Mouse (Mus musculus) limb, embryonic 11.5 days (tissue): ENCODE data around the gene Abhd2. TPM values are rescaled to one million over a fixed set of nuclear protein-coding genes. Genes with fewer than 3 reads are reported as not detected.
A peak's percentile ranks its signal among the peaks of the same experiment; 100 is the strongest.

Experiments
- ATAC-seq: fragments of 200-750 bp; cut with Nextera tagmentation; 2 replicates; pipeline ENCODE4 v1.8.0; 2017; ENCODE audit warnings: low read depth; ENCODE audit not compliant: insufficient number of reproducible peaks, low FRiP score, low TSS enrichment
- DNase-seq: peaks from one replicate; pipeline ENCODE4 v3.0.0-alpha.2; 2015; ENCODE audit warnings: low spot score
- H3K27ac ChIP-seq: fragments of 300-500 bp; sonication (generic); replicated peaks from 2 replicates; pipeline ENCODE4 v1.5.1; 2014; ENCODE audit warnings: low read depth, mild to moderate bottlenecking, low read length
- H3K27me3 ChIP-seq: fragments of 300-500 bp; sonication (generic); 2 replicates; pipeline ENCODE4 v1.6.1; 2014; ENCODE audit warnings: mild to moderate bottlenecking, low read length, mixed read lengths; ENCODE audit not compliant: control insufficient read depth, insufficient read depth
- H3K36me3 ChIP-seq: fragments of 300-500 bp; sonication (generic); 2 replicates; pipeline ENCODE4 v1.6.1; 2014; ENCODE audit warnings: mild to moderate bottlenecking, low read length, moderate library complexity, mixed read lengths; ENCODE audit not compliant: control insufficient read depth, insufficient read depth
- H3K4me1 ChIP-seq: fragments of 300-500 bp; sonication (generic); 2 replicates; pipeline ENCODE4 v1.6.1; 2014; ENCODE audit warnings: low read length, mixed read lengths; ENCODE audit not compliant: control insufficient read depth, insufficient read depth
- H3K4me2 ChIP-seq: fragments of 300-500 bp; sonication (generic); 2 replicates; pipeline ENCODE4 v1.6.1; 2014; ENCODE audit warnings: low read depth, mild to moderate bottlenecking, moderate library complexity; ENCODE audit not compliant: severe bottlenecking
- H3K4me3 ChIP-seq: fragments of 300-500 bp; sonication (generic); 2 replicates; pipeline ENCODE4 v1.5.1; 2014; ENCODE audit warnings: low read depth, low read length
- H3K9ac ChIP-seq: fragments of 300-500 bp; sonication (generic); 2 replicates; pipeline ENCODE4 v1.6.1; 2014; ENCODE audit warnings: mild to moderate bottlenecking, low read length
- H3K9me3 ChIP-seq: fragments of 300-500 bp; sonication (generic); 2 replicates; pipeline ENCODE4 v1.6.1; 2016; ENCODE audit warnings: low read length; ENCODE audit not compliant: control insufficient read depth
- WGBS: fragments of 180-500 bp; shearing (Covaris S2); extraction: QIAGEN DNeasy Blood & Tissue Kit; methylation state at CpG from one replicate; pipeline ENCODE4 v1.1.7; 2014; 5-methylcytosine and 5-hydroxymethylcytosine counted together
- polyA plus RNA-seq: library from polyadenylated mRNA; unstranded; fragments of >200 nt; fragmentation: Nextera tagmentation; extraction: Ambion mirVana; gene quantifications from 2 replicates; pipeline ENCODE4 v1.2.1, GENCODE M21; 2014

Gene Abhd2
- polyA plus RNA-seq, 1 experiment from 2014 or later, result 8.8 TPM

GRCm38 (mm10) chr7:79398971-79399370 lies 126.0 kb downstream of the Abhd2 start:
- H3K4me3 ChIP-seq, result no peak overlapping the region
- no peaks in the 10 kb centered on the region for H3K36me3 ChIP-seq

GRCm38 (mm10) chr7:79400296-79400695 lies 127.3 kb downstream of the Abhd2 start:
- no peak for ATAC-seq
- Histone ChIP-seq H3K4me2 (no peak overlapping the region), H3K36me3 (no peaks in the 10 kb centered on the region), H3K9me3 (no peaks in the 10 kb centered on the region), H3K27ac (no peak overlapping the region), H3K9ac (no peak overlapping the region), H3K27me3 (no peaks in the 10 kb centered on the region), H3K4me3 (no peak overlapping the region), H3K4me1 (no peaks in the 10 kb centered on the region)
- 90% methylated on average over 3 of the region's 3 CpGs for WGBS
- DNase-seq, result no peak

More at GRCm38 (mm10) chr7:79398971-79399370, 126.0 kb downstream of the Abhd2 start:
- DNase-seq (no peak), ATAC-seq (no peak)
- WGBS, result 84% methylated on average over 12 of the region's 12 CpGs
- Histone ChIP-seq H3K9me3 (no peaks in the 10 kb centered on the region), H3K27me3 (no peaks in the 10 kb centered on the region), H3K9ac (no peak overlapping the region), H3K4me2 (no peak overlapping the region), H3K4me1 (no peaks in the 10 kb centered on the region), H3K27ac (no peak overlapping the region)

GRCm38 (mm10) chr7:79414449-79415375 lies 141.7 kb downstream of the Abhd2 start:
- Histone ChIP-seq H3K9ac (no peak overlapping the region), H3K27me3 (no peaks in the 10 kb centered on the region), H3K36me3 (no peaks in the 10 kb centered on the region; the same call in 1 of the 2 replicates), H3K27ac (peak overlapping the region; percentile 42; the same call in 1 of the 2 replicates), H3K4me3 (no peak overlapping the region), H3K4me1 (0 out of 2 replicates have a peak, but pooled peaks cover 3% of the 10 kb centered on the region), H3K4me2 (no peak overlapping the region), H3K9me3 (no peaks in the 10 kb centered on the region)
- WGBS, result 62% methylated on average over 18 of the region's 18 CpGs
- ATAC-seq, result no peak
- peak; percentile 26 for DNase-seq

Other genes starting within 250 kb of the Abhd2 start
- gene Acan, start 219.7 kb upstream of the Abhd2 start, polyA plus RNA-seq, result 0.81 and 1.2 TPM in 2 replicates
- gene Hapln3, start 142.2 kb upstream of the Abhd2 start, polyA plus RNA-seq, result 1.1 TPM in 2 replicates
- 154 and 157 TPM in 2 replicates for gene Mfge8, start 124.1 kb upstream of the Abhd2 start, polyA plus RNA-seq
- 0.33 and 0.55 TPM in 2 replicates for gene Rlbp1, start 113.8 kb downstream of the Abhd2 start, polyA plus RNA-seq
- 17.7 and 22.1 TPM in 2 replicates for gene Fanci, start 118.7 kb downstream of the Abhd2 start, polyA plus RNA-seq
- gene Polg, start 193.2 kb downstream of the Abhd2 start, polyA plus RNA-seq, result 32.1 and 36.6 TPM in 2 replicates